Mouse (Mus musculus) ZHBTc4 (cell line): ENCODE data around the gene Bad.
A peak's percentile ranks its signal among the peaks of the same experiment; 100 is the strongest.

Experiments
- DNase-seq: peaks from one replicate; pipeline ENCODE4 v3.0.0-alpha.2; 2011; ENCODE audit warnings: low read depth, low spot score

Bad gene

GRCm38 (mm10) chr19:6968491-6969271 is 27.0 kb downstream of the Bad start:
- peak; percentile 53 for DNase-seq

DNA sequence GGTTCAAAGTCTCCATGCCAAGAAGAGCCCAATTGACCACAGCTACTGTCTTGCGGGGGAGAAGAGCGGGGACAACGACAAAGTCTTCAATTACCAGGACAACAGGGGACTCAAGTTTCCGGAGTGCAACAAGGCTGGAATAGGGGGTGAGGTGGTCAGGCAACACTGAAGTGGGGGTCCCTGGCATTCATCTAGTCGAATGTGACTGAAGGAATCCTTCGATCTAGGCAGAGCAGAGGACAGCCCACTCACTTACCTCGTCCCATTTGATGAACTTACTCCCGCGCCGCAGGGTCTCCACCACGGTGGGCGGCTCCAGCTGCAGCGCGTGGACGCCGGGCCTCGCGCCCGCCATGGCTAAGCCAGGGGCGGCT is 27.6 kb downstream of the Bad start:
- no peak for DNase-seq

GRCm38 (mm10) chr19:6969665-6970381 is 28.2 kb downstream of the Bad start:
- peak; percentile 82 for DNase-seq

GRCm38 (mm10) chr19:6970460-6971085 is 28.9 kb downstream of the Bad start:
- DNase-seq: peak; percentile 64

DNA sequence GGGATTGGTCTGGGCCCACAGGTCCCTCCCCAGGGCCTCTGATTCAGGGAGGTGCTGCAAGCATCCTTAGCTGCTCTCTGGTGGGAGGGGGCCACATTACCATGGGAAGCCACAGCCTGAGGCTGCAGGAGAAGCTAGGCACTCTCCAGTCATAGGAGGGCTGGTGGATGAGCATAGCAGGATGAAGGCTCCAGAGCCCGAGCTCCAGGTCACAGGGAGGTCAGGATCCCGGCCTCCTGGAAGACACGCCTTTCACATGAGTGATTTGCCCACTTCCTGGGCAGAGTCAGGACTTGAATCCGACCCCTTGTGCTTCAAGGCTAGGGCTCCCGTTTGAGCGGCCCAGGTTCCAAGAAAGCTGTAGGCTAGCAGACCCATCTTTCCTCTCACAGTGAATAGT is 30.0 kb downstream of the Bad start:
- peak; percentile 56 for DNase-seq

DNA sequence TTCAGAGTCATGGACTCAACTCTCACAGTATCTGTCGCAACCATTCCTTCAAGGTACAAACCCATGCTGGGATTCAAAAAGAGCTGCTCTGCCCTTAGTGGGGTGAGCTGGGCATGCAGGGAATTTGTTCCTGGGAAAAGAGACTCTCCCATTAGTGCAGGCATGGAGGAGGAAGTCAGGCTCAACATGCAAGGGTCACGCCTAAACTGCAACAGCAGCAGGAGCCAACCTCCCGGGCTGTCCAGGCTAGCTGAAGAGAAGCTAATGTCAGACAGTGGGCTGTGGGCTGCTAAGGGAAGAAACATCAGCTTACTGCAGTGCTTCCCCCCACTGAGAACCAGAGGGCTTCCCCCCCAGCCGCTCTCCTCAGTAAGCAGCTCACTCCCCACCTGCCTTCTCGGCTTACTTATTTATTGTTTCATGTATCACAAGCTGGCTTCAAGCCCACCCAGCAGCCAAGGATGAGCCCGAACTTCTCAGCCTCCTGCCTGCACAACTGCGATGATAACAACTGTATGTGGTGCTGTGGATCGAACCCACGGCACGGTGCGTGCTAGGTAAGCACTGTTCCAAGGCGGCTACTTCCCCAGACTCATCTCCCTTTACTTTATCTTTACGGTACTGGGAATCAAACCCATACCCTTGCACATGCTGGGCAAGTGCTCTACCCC is 30.7 kb downstream of the Bad start:
- no peak for DNase-seq

DNA sequence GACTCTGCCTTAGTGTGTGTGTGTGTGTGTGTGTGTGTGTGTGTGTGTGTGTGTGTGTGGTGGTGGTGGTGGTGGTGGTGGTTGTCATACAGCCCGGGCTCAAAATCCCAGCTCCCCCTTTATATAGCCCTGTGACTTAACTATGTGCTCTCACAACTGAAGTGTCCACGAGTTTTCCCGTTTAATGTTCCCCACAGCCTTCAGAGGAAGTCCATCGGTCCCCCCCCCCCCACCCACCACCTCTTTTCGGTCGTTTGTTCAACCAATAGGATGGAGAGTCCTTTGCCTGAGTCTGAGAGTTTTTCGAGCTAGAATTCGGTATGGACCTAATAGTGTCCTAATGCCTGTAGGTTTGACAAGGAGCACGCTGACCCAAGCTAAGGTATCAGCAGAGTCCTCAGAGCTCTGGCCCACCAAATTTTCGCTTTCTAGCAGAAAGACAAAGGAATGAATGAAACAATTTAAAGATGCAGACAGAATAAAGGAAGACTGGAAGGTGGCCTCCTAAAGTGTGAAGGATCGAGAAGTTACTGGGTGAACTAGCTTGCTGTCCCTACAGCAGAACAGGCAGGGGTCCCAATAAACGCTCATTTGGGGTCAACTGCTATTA is 32.0 kb downstream of the Bad start:
- DNase-seq: no peak

GRCm38 (mm10) chr19:6974211-6975205 is 32.8 kb downstream of the Bad start, which contains the start of gene Ppp1r14b:
Ppp1r14b (plus strand) TSS chr19:6974968.
- peak; percentile 96 for DNase-seq

DNA sequence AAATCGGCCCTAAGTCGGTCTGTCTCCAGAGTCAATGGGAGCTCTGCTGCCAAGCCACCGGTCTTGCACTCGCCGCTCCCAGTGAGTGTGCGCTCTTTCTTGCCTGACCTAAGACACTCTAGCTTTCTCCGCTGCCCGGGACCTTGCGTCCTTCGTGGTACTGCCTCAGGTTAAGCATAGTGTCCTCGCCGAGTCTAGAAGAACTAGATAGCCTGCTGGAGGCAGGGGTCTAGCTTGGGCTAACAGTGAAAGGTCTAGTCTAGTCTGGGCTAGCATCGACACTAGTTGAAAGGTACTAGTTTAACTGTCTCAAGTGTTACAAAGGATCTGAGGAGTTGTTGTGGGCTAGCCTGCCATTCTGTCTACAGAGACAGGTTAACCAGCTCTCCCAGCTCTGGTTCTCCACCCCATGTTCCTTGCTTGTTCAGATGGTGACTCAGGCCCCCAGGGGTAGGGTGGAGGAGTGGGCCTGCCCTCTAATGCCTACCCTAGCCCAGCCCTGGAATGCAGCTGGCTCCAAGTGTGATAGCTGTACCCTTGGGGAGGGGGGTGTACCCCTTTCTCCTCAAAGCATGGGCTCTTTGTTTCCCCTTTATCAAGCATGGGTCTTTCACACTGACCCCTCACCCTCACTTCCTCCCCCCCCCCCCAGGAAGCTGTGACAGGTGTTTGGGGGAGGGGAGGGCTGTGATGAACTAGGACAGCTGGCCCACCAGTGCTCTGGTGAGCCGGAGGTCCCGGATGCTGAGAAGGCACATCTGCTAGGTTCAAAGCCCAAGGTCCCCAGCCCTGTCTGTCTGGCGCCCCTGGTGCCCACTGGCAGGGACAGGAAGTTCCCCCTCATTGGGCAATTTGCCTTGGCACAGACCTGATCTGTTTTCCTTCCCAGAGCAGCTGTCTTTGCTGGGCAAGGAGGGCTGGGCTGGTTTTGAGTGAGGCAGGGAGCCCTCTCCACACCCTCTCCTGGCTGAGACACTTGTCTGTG is 34.2 kb downstream of the Bad start, which contains the start of gene Plcb3:
Plcb3 (minus strand) TSS at position 934 of the 985 bp plus-strand sequence.
- DNase-seq: peak; percentile 48

GRCm38 (mm10) chr19:6977759-6978638 is 36.3 kb downstream of the Bad start:
- no peak for DNase-seq

- DNase-seq: no peak
Measured at GRCm38 (mm10) chr19:6978639-6978974, 36.9 kb downstream of the Bad start.

- no peak for DNase-seq
Measured at GRCm38 (mm10) chr19:6979001-6979479, 37.4 kb downstream of the Bad start.

DNA sequence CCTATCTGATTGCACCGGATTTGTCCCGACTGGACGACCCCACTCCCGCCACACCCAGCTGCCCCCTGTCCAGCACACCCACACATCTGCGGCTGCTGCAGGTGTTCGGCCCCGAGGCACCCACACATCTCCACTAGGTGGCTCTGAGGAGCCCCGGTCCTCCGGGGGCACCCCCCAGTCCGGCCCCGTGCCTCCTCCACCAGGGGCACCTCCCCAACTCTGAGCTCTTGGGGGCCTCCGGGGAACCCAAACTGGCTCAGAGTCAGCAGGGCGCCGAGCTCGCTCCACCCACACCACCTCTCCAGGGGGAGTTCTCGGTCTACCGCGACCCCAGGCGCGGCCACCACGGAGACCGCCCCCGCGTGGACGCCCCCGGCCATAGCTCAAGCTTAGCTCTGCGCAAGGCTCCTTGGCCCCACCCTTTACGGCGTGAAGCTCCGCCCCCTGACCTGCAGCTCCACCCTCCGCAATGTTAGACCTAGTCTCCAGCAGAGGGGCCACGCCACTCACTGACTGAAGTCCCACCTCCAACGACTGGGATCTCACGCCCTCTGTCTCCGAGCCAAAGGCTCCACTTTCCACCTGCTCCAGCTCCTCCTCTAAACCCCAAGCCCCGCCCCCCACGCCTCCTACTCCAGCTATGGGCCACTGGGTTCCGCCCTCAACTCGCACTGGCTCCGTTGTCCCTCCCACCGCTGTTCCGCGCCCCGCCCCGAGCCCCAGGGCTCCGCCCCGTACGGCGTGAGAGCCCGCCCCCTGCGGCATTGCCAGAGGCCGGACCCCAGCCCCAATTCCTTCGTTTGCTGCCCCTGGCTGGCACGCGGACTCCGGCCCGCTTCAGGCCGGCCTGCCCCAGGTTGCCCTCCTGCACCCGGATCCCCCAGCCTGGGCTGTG is 38.1 kb downstream of the Bad start:
- DNase-seq: peak; percentile 100

- DNase-seq: peak; percentile 99
Measured at GRCm38 (mm10) chr19:6980381-6981093, 38.9 kb downstream of the Bad start, which contains the start of gene Fkbp2. Fkbp2 (minus strand) TSS chr19:6980501.

- DNase-seq: no peak
Measured at GRCm38 (mm10) chr19:6981465-6981864, 39.8 kb downstream of the Bad start.

DNA sequence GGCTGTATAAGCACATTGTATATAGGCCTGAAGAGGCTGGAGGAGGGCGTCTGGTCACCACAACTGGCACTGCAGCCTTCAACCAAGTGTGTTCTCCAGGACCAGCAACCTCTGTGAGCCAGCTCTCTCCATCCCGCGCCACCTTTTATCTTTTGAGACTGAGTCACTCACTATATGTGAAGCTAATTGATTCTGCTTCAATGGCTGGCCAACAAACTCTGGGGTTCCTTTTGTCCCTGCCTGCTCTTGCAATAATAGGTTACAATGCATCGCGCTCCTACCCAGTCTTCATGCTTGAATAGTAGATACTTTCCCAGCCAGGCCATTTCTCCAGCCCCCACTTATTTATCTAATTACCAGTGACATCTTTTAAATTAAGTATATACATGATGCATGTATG is 42.0 kb downstream of the Bad start:
- no peak for DNase-seq
